Mouse (Mus musculus): Measurements from ENCODE around the gene B3gat3.

- TF ChIP-seq CTCF (IDR thresholded peaks at IDR 0.05; ENCODE audit: control insufficient read depth, insufficient read depth, insufficient read length) = no peak
- no peak for TF ChIP-seq USF1 (IDR thresholded peaks at IDR 0.05; ENCODE audit: low read depth)
- no peak for TF ChIP-seq MYOG (IDR thresholded peaks at IDR 0.05; ENCODE audit: control insufficient read depth, extremely low read depth, insufficient read length)
Observed at GRCm38 (mm10) chr19:8930117-8930516, 9.9 kb downstream of the B3gat3 start.
